Mouse (Mus musculus) cerebellum, adult 8-10 months (tissue): ENCODE measurements at regions not wholly inside any gene's neighbourhood (a gene's known extent, or its start where the extent isn't known, plus 50 kb on each side); places are given as distances from the start of the nearest gene placed in this dataset.

ENCODE experiments used
- DNase-seq: peaks from one replicate; pipeline ENCODE4 v3.0.0; 2022

DNA sequence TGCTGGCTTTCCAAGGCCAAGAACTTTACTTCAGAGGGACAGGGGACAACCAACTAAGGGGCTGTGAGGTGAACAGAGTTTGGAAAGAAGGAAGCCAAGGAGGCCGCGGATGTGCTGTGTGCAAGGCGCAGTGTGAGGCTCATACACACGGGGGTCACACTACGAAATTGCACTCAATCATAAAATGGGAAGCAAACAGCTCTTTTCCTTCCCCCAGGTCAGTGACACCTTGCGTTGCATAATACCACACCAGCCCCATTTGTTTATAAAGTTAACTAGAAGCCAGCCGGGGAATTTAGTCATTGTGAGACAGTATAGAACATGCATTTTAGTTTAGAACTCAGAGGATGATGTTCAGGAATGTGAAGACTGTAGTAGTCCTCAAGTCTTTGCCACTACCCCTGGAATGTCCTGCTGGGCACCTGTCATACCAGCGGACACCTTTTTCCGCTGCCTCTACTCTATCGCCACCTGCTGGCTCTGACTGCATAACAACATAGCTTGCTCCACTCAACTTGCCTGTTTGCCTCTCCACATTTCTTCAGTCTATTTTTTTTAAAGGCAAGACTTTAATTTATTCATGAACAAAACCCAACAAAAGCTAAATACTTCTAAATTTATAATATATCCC lies 82.5 kb upstream of the Zfp648 start:
- peak; percentile 65 for DNase-seq

DNA sequence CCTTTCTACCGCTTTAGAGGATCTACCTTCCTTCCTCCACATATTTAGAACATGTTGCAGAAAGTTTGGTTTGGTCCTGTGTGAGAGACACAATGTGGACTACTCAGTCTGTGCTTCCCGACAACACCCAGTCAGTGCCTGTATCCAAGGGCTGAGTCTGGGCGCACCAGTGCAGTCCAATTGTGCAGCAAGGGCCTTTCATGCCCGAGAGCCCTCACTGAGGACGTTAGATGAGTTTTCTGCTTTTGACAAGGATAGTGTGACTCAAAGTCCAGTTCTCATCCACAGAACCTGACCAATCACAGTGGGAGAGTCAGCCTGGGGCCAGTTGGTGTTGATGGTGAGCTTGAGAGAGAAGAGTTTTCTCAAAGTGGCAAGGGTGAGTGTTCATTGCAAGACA lies 81.4 kb upstream of the Zfp648 start:
- DNase-seq: no peak

DNA sequence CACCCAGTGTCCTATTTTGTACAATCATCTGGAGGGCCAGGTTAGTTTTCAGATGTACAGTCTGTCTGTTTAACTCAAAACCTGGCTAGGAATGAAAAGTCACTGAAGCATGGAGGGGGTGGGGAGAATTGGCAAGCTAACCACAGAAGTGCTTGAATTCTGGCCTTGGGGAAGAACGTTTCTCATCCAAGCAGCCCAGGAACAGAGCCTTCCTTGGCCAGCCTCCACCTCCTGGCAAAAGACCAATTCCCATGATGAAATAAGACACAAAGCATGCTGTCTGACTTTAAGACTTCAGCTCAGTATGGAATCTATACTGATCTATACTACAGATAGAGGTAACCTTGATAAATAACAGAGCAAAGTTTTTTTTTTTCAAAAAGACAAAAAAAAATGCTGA lies 80.3 kb upstream of the Zfp648 start:
- DNase-seq: peak; percentile 25

DNA sequence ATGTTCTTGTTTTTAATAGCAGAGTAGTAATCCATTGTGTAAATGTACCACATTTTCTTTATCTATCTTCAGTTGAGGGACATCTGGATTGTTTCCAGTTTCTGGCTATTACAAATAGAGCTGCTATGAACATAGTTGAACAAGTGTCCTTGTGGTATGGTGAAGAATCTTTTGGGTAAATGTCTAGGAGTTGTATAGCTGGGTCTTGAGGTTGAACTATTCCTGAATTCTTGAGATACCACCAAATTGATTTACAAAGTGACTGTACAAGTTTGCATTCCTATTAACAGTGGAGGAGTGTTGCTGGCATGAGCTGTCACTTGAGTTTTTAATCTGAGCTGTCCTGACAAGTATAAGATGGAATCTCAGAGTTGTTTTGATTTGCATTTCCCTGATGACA lies 76.0 kb upstream of the Zfp648 start:
- no peak for DNase-seq

DNA sequence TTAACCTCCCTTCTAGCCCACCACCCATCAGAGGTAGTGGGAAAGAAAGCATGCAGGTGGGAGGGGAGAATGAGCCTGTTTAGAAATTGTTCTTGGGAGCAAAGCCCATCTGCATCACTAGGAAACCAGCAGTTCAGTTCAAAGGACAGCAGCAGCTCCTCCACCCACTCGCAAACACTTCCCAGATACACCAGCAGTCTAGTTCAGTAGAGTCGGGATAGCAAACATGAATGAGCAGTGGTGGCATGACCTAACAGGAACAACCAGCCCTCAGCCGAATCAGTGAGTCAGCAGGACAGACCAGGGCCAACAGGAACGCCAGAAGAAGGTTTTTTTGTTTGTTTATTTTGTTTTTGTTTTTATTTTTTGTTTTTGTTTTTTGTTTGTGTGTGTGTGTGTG lies 74.5 kb upstream of the Zfp648 start:
- no peak for DNase-seq

DNA sequence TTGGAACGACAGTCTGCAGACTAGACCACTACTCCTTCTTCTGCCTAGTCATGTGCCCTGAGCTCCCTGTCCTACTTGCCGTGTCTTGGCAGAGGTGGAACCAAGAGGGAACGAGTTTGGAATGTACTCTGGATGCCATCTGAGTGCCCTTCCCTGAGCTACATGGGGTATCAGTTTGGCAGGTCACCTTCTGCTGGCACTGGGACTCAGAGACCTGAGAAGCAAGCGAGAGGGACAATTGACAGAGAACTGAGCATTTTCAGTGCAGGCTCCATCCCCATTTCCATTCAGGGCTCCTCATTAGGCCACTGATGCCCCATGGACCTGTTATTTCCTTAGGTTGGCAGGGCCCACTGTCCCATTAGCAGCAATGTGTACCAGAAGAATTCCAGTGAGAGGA lies 61.5 kb upstream of the Zfp648 start:
- no peak for DNase-seq

DNA sequence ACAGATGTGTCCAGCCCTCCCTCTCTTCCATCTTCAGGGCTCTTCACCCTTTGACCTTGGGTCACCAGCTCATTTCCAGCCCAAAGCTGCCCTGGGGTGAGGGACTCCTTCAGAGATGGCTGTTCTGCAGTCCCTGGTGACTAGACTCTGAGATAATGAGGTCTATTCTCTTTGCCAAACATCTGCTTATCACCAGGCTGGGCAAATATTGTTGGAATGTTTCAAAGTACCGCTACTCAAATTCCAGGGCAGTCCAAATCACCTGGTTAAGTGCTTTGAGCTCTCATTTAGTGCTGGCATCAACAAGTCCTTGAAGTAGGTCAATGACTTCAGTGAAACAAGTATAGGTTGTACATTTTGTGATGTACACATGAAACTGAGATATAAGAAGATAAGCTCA lies 57.3 kb upstream of the Zfp648 start:
- DNase-seq: no peak

DNA sequence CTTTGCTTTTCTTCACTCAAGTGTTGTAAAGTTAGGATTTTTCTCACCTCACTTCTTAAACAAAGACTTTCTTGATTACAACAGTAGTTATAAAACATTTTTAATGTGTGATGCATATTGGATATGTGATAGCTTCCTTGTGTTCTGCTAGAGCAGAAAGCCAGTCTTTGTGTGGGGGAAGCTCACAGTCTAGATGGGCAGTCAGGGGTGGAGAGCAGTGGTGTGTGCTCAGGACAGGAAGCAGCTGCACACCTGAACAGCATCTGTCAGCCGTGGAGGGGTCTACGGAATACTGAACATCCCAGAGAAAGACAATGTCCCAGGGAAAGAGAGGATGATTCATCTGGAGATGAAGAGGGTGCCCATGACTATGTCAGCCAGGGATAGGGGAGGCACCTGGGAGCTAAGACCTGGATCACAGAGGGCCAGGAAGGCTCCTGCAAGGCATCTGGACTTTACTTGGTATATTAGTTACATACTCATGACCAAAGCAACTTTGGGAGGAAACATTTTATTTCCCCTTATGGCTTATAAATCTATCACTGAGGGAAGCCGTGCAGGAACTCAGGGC lies 53.9 kb upstream of the Zfp648 start:
- DNase-seq: no peak

DNA sequence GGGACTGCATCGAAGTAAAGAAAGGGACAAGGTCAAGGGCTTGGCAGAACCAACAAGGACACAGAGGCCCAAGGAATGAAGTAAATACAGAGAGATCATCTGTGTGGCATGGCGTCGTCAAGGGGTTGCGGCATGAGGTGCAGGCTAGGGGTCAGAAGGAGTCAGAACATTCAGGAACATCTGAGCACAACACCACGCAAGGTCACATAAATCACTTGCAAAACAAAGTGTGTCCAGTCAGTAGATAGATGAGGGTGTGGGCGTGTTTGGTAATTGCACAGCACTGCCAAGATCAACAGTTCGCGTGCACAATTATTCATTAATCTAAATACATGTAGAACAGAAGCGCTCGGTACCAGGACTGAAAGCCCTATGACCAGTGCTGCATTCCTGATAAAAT lies 52.0 kb upstream of the Zfp648 start:
- DNase-seq: no peak

DNA sequence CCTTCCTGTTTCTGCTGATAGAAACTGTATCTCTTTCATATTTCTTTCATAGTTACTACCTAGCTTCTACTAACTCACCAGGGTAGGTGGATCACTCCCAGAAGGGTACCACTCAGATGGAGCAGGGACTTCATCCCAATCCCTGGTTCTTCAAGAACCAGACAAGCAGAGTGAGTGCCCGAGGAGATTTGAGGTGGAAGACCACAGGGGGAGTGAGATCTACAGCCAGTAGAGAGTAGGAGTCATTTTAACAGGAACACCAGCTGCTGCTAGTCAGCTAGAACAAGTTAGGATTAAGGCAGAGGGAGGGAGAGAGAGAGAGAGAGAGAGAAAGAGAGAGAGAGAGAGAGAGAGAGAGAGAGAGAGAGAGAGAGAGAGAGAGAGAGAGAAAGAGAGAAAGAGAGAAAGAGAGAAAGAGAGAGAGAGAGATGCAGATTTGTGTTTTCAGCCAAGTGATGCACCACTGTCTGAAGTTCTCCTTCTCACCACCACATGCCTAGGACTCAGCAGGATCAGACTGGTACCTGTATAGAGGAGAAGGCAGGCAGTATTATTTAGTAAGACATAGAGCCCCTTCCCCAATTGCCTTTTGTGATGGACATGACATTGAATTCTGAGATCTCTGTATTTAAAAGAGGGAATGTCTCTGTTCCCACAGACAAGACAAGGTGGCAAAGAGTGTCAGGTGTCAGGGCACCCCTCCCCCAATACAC lies 51.4 kb upstream of the Zfp648 start:
- DNase-seq: no peak

DNA sequence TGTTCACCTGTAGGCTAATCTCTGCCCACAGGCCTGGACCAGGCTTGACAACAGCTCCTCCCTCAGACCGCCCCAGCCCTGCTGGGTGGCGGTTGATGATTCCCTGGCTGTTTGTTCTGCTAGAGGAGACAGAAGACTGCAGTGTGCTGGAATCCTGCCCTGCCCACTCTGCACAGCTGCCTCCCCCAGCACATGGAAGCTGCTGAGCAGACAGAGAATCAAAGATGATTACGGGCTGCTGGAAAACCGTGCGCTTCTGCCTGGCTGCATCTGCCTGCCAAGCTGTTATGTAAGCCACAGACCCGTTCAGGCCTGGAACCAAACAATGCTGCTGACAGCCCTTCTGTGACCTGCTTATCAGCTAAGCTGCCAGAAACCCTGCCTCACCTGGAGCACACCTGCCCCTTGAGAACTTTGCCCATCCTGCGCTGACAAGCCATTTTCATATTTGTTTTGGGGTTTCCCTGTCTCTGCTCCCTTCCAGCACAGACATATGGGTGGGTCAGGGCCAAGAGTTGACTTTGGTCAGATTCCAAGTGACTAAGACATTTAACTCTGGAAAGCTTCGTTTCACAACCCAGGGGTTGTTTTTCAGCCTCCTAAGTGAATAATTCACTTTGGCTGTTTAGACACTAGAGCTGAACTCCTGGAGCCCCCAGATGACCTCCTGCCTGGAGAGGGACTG lies 50.7 kb upstream of the Zfp648 start:
- DNase-seq: peak; percentile 62
